Mouse (Mus musculus) bone marrow, adult 2 months (tissue): ENCODE measurements around the gene Mdh2.

Source experiments
- CTCF ChIP-seq: fragments of 200-500 bp; IDR thresholded peaks from 2 replicates; pipeline ENCODE4 v1.5.1; 2011; ENCODE audit warnings: low read length, control low read depth; ENCODE audit not compliant: control insufficient read depth, insufficient read depth
- POLR2A ChIP-seq: fragments of 200-500 bp; IDR thresholded peaks from 2 replicates; pipeline ENCODE4 v1.6.1; 2011; ENCODE audit warnings: low read depth, mild to moderate bottlenecking, control low read depth, low read length, borderline replicate concordance; ENCODE audit not compliant: control insufficient read depth

- no peak for TF ChIP-seq POLR2A
- no peak for TF ChIP-seq CTCF
These were observed 16.5 kb downstream of the Mdh2 start for GRCm38 (mm10) chr5:135794859-135795181.
